Mouse (Mus musculus) embryonic fibroblast, embryonic 13.5 days (primary cell): Measurements from ENCODE around the gene Zranb1.

Experiments used
- CTCF ChIP-seq: IDR thresholded peaks from 2 replicates; pipeline ENCODE4 v1.5.1; 2011; ENCODE audit warnings: mild to moderate bottlenecking, control low read depth, low read length, moderate library complexity, borderline replicate concordance; ENCODE audit not compliant: insufficient read depth
- POLR2A ChIP-seq: IDR thresholded peaks from 2 replicates; pipeline ENCODE4 v1.6.1; 2011; ENCODE audit warnings: low read depth, mild to moderate bottlenecking, control low read depth, low read length, moderate library complexity

DNA sequence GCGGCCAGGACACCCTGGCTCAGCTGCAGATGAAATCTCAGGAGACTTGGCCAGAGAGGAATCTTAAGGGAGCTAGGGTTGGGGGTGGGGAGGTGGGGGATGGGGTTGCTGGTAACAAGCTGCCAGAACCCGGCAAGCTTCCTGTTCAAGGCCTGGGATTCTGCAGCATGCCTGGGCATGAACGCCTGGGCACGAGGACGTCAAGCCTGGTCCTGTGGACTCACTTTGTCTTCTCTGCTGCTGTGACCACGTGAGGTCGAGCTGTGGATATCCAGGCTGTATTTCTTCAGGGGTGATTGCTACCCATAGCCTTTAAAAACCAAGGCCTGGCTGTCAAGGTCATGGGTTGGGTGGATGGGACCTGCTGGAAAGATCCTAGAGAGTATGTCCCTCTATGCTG, 74.8 kb downstream of the Zranb1 start:
- TF ChIP-seq POLR2A, result no peak
- no peak for TF ChIP-seq CTCF
